Mouse (Mus musculus): ENCODE measurements around the gene As3mt. TPM values are rescaled to one million over a fixed set of nuclear protein-coding genes. Genes with fewer than 3 reads are reported as not detected.

Gene As3mt
- total and polyA plus RNA-seq, 3 experiments: 30.7 to 52.1 (median 43.3) TPM

GRCm38 (mm10) chr19:46705779-46706495 lies 1.3 kb upstream of the As3mt start:
- in situ Hi-C loops (cut with MboI; ENCODE audit: low pct_ligation_motif_present, low pct_unique_long_range_greater_than_20kb, low sequenced_read_pairs) (no loop called here), dilution Hi-C loops (cut with MboI; ENCODE audit: extremely low pct_ligation_motif_present, extremely low pct_unique_long_range_greater_than_20kb, low sequenced_read_pairs) (no loop called here)
- Histone ChIP-seq H3K4me1 (ENCODE audit: control insufficient read depth in 1 of 2, insufficient read depth in 2 of 2) (peaks cover 14 to 35% of the 10 kb centered on the region in 2 experiments), H3K79me2 (replicated peaks; ENCODE audit: control insufficient read depth, extremely low read depth, insufficient read depth, poor library complexity, severe bottlenecking) (no peaks in the 10 kb centered on the region), H3K27ac (ENCODE audit: insufficient read depth, low read depth) (no peak overlapping the region), H3K9me3 (replicated peaks; ENCODE audit: low read length) (no peaks in the 10 kb centered on the region), H3K27me3 (replicated peaks) (no peaks in the 10 kb centered on the region), H3K4me2 (ENCODE audit: insufficient read depth, low read depth, poor library complexity, severe bottlenecking) (no peak overlapping the region), H3K9ac (ENCODE audit: insufficient read depth, low read depth) (no peak overlapping the region), H3K36me3 (replicated peaks in 1 of 2; ENCODE audit: control insufficient read depth in 1 of 2, insufficient read depth in 1 of 2, low read length in 1 of 2) (peaks cover 5 to 35% of the 10 kb centered on the region in 2 experiments), H3K4me3 (replicated peaks in 1 of 3; ENCODE audit: low read depth in 2 of 3, low read length in 2 of 3, poor library complexity in 1 of 3) (no peak overlapping the region)
- DNase-seq (ENCODE audit: extremely low read depth): no peak
- TF ChIP-seq USF1 (IDR thresholded peaks at IDR 0.05; ENCODE audit: low read depth, low read length) (no peak), HCFC1 (IDR thresholded peaks at IDR 0.05; ENCODE audit: low read depth, low read length) (no peak), ETS1 (conservative IDR thresholded peaks at IDR 0.05; ENCODE audit: low read depth, low read length) (no peak), NELFE (IDR thresholded peaks at IDR 0.05; ENCODE audit: low read depth, low read length) (no peak), PAX5 (IDR thresholded peaks at IDR 0.05; ENCODE audit: low read length) (no peak), CHD2 (IDR thresholded peaks at IDR 0.05; ENCODE audit: low read length) (no peak), ELF1 (IDR thresholded peaks at IDR 0.05; ENCODE audit: low read depth, low read length) (no peak), MXI1 (IDR thresholded peaks at IDR 0.05; ENCODE audit: low read depth, low read length) (no peak), TCF12 (IDR thresholded peaks at IDR 0.05; ENCODE audit: low read depth, low read length) (no peak), ZKSCAN1 (IDR thresholded peaks at IDR 0.05; ENCODE audit: borderline replicate concordance, low read depth, low read length) (no peak), USF2 (conservative IDR thresholded peaks at IDR 0.05; ENCODE audit: low read depth, low read length) (no peak), MYC (IDR thresholded peaks at IDR 0.05; ENCODE audit: low read depth, low read length) (no peak), ZNF384 (IDR thresholded peaks at IDR 0.05; ENCODE audit: low read depth, low read length) (no peak), GABPA (IDR thresholded peaks at IDR 0.05; ENCODE audit: insufficient replicate concordance, low read depth, low read length) (no peak), JUN (IDR thresholded peaks at IDR 0.05; ENCODE audit: insufficient read depth, low read depth, low read length) (no peak), CHD1 (IDR thresholded peaks at IDR 0.05; ENCODE audit: low read depth, low read length) (no peak), NRF1 (IDR thresholded peaks at IDR 0.05; ENCODE audit: low read depth, low read length) (no peak), BHLHE40 (IDR thresholded peaks at IDR 0.05; ENCODE audit: low read depth, low read length) (no peak)

- peaks cover 0 to 32% of the 10 kb centered on the region in 2 experiments for H3K36me3 ChIP-seq (replicated peaks in 1 of 2; ENCODE audit: control insufficient read depth in 1 of 2, insufficient read depth in 1 of 2, low read length in 1 of 2)
- in situ Hi-C loops (cut with MboI; ENCODE audit: low pct_ligation_motif_present, low pct_unique_long_range_greater_than_20kb, low sequenced_read_pairs) (no loop called here), dilution Hi-C loops (cut with MboI; ENCODE audit: extremely low pct_ligation_motif_present, extremely low pct_unique_long_range_greater_than_20kb, low sequenced_read_pairs) (no loop called here)
- peaks cover 14 to 30% of the 10 kb centered on the region in 2 experiments for H3K4me1 ChIP-seq (ENCODE audit: control insufficient read depth in 1 of 2, insufficient read depth in 2 of 2)
- H3K27me3 ChIP-seq (replicated peaks): no peaks in the 10 kb centered on the region
- peak overlapping the region; percentile 50 to 57 (median 55) for H3K4me3 ChIP-seq (replicated peaks in 1 of 3; ENCODE audit: low read depth in 2 of 3, low read length in 2 of 3, poor library complexity in 1 of 3)
- no peak for DNase-seq (ENCODE audit: extremely low read depth)
- no peaks in the 10 kb centered on the region for H3K79me2 ChIP-seq (replicated peaks; ENCODE audit: control insufficient read depth, extremely low read depth, insufficient read depth, poor library complexity, severe bottlenecking)
- H3K9me3 ChIP-seq (replicated peaks; ENCODE audit: low read length): no peaks in the 10 kb centered on the region
- TF ChIP-seq MYC (IDR thresholded peaks at IDR 0.05; ENCODE audit: low read depth, low read length): no peak
- no peak for TF ChIP-seq JUND (conservative IDR thresholded peaks at IDR 0.05; ENCODE audit: low read depth, low read length)
- no peak for TF ChIP-seq MEF2A (IDR thresholded peaks at IDR 0.05; ENCODE audit: borderline replicate concordance, low read depth, low read length)
- TF ChIP-seq CTCF (conservative IDR thresholded peaks at IDR 0.05 in 1 of 2, IDR thresholded peaks at IDR 0.05 in 1 of 2; ENCODE audit: low read depth in 2 of 2, low read length in 2 of 2): no peak
- TF ChIP-seq MAFK (IDR thresholded peaks at IDR 0.05; ENCODE audit: insufficient replicate concordance, low read length): no peak
- no peak for TF ChIP-seq ETS1 (conservative IDR thresholded peaks at IDR 0.05; ENCODE audit: low read depth, low read length)
- TF ChIP-seq KAT2A (IDR thresholded peaks at IDR 0.05; ENCODE audit: insufficient replicate concordance, low read length): no peak
- TF ChIP-seq JUN (IDR thresholded peaks at IDR 0.05; ENCODE audit: insufficient read depth, low read depth, low read length): no peak
- H3K27ac ChIP-seq (ENCODE audit: insufficient read depth, low read depth): no peak overlapping the region
- peak overlapping the region; percentile 75 for H3K9ac ChIP-seq (ENCODE audit: insufficient read depth, low read depth)
- peak overlapping the region; percentile 46; the same call in 1 of the 2 replicates for H3K4me2 ChIP-seq (ENCODE audit: insufficient read depth, low read depth, poor library complexity, severe bottlenecking)
Measured at GRCm38 (mm10) chr19:46706540-46707295, 540 bp upstream of the As3mt start.
